Mouse (Mus musculus) neutrophil, adult 5-6 weeks (primary cell): ENCODE measurements at regions not wholly inside any gene's neighbourhood (a gene's known extent, or its start where the extent isn't known, plus 50 kb on each side); places are given as distances from the start of the nearest gene placed in this dataset.

Source experiments
- ATAC-seq: fragments of 151-379, 151-347 bp; 2 replicates; pipeline ENCODE4 v1.8.0; 2017; ENCODE audit warnings: mild to moderate bottlenecking, moderate TSS enrichment; ENCODE audit not compliant: insufficient number of reproducible peaks, poor library complexity, low FRiP score, severe bottlenecking; ENCODE audit errors: extremely low read depth

- ATAC-seq, result peak; percentile 20; the same call in 1 of the 2 replicates
Observed at GRCm38 (mm10) chr2:167772834-167773233, 83.2 kb upstream of the Tmem189 start.

- ATAC-seq, result no peak
Observed at GRCm38 (mm10) chr2:167767962-167768361, 78.3 kb upstream of the Tmem189 start.

- ATAC-seq, result no peak
Observed at GRCm38 (mm10) chr2:167767371-167767770, 77.7 kb upstream of the Tmem189 start.

- ATAC-seq, result no peak
Observed at GRCm38 (mm10) chr2:167765811-167766210, 76.2 kb upstream of the Tmem189 start.

GRCm38 (mm10) chr2:167765072-167765800 lies 75.6 kb upstream of the Tmem189 start:
- 0 out of 2 replicates have a peak, but pooled peaks have one; percentile 4 for ATAC-seq

- no peak for ATAC-seq
Observed at GRCm38 (mm10) chr2:167763891-167764410, 74.3 kb upstream of the Tmem189 start.

GRCm38 (mm10) chr2:167761404-167761936 lies 71.8 kb upstream of the Tmem189 start:
- ATAC-seq, result no peak

GRCm38 (mm10) chr2:167760681-167761403 lies 71.2 kb upstream of the Tmem189 start:
- no peak for ATAC-seq

- peak; percentile 89 for ATAC-seq
Observed at GRCm38 (mm10) chr2:167759603-167760390, 70.2 kb upstream of the Tmem189 start.

GRCm38 (mm10) chr2:167757157-167757780 lies 67.6 kb upstream of the Tmem189 start:
- ATAC-seq, result no peak

GRCm38 (mm10) chr2:167756721-167757120 lies 67.1 kb upstream of the Tmem189 start:
- no peak for ATAC-seq

GRCm38 (mm10) chr2:167754929-167755551 lies 65.4 kb upstream of the Tmem189 start:
- no peak for ATAC-seq

GRCm38 (mm10) chr2:167753898-167754297 lies 64.3 kb upstream of the Tmem189 start:
- ATAC-seq, result peak; percentile 86

GRCm38 (mm10) chr2:167752805-167753556 lies 63.4 kb upstream of the Tmem189 start:
- ATAC-seq, result no peak

- ATAC-seq, result no peak
Observed at GRCm38 (mm10) chr2:167751585-167751984, 62.0 kb upstream of the Tmem189 start.

GRCm38 (mm10) chr2:167748297-167748696 lies 58.7 kb upstream of the Tmem189 start:
- ATAC-seq, result peak; percentile 39; the same call in 1 of the 2 replicates

GRCm38 (mm10) chr2:167747164-167747843 lies 57.7 kb upstream of the Tmem189 start:
- ATAC-seq, result no peak
